Mouse (Mus musculus): Measurements from ENCODE around the gene Rxra. TPM values are rescaled to one million over a fixed set of nuclear protein-coding genes. Genes with fewer than 3 reads are reported as not detected.

The Rxra gene
- 54.4 TPM for polyA plus RNA-seq (2014; fragmentation: Illumina TruSeq; extraction: RNeasy Lipid Tissue Mini Kit (QIAGEN cat#74804); ENCODE audit: low read depth, low replicate concordance)

DNA sequence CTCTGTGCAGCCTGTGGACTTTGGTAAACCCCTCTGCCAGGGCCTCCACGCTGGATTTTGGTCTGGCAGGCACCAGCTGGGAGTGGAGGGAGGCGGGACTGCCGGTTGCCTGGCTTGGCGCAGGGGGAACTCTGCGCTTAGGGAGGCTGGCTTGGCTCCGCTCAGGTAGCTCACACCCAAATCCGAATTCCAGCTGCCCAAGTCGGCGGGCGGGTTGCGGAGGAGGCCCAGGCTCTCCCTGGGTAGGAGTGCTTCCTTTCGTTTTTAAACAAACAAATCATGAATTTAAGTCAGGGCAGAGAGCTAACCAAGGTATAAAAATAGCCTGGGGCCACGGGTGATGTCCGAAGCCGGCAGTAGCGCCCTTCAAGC lies at the start of gene Rxra:
Gene Rxra (plus strand): TSS at position 335 of the 372 bp plus-strand sequence.

Other genes with a start within 250 kb of the Rxra start
- 30.7 TPM for gene Vav2, start 249.4 kb upstream of the Rxra start, polyA plus RNA-seq (2014; fragmentation: Illumina TruSeq; extraction: RNeasy Lipid Tissue Mini Kit (QIAGEN cat#74804); ENCODE audit: low read depth, low replicate concordance)
- 6.7 TPM for gene Brd3os, start 234.1 kb upstream of the Rxra start, polyA plus RNA-seq (2014; fragmentation: Illumina TruSeq; extraction: RNeasy Lipid Tissue Mini Kit (QIAGEN cat#74804); ENCODE audit: low read depth, low replicate concordance)
- 30.4 TPM for gene Brd3, start 168.8 kb upstream of the Rxra start, polyA plus RNA-seq (2014; fragmentation: Illumina TruSeq; extraction: RNeasy Lipid Tissue Mini Kit (QIAGEN cat#74804); ENCODE audit: low read depth, low replicate concordance)
- 25.7 TPM for gene Wdr5, start 161.3 kb upstream of the Rxra start, polyA plus RNA-seq (2014; fragmentation: Illumina TruSeq; extraction: RNeasy Lipid Tissue Mini Kit (QIAGEN cat#74804); ENCODE audit: low read depth, low replicate concordance)
- 34.9 TPM for gene Col5a1, start 210.0 kb downstream of the Rxra start, polyA plus RNA-seq (2014; fragmentation: Illumina TruSeq; extraction: RNeasy Lipid Tissue Mini Kit (QIAGEN cat#74804); ENCODE audit: low read depth, low replicate concordance)

Data from adipose tissue, adult 10 weeks (tissue).